Mouse (Mus musculus) forebrain, embryonic 16.5 days (tissue): Measurements from ENCODE around the gene Tmem240. TPM values are rescaled to one million over a fixed set of nuclear protein-coding genes. Genes with fewer than 3 reads are reported as not detected.
"Not testable (repeated sequence)": the region's sequence is repeated elsewhere in the genome, so short reads cannot be mapped to it uniquely, and the experiment has no call there.

ENCODE experiments used
- ATAC-seq: fragments of 200-750 bp; cut with Nextera tagmentation; 2 replicates; pipeline ENCODE4 v1.8.0; 2017; ENCODE audit warnings: mild to moderate bottlenecking, moderate library complexity
- H3K27ac ChIP-seq: fragments of 300-500 bp; sonication (generic); 2 replicates; pipeline ENCODE4 v1.5.1; 2014; ENCODE audit warnings: low read length, control low read depth
- H3K27me3 ChIP-seq: fragments of 300-500 bp; sonication (generic); replicated peaks from 2 replicates; pipeline ENCODE4 v1.6.1; 2014; ENCODE audit warnings: low read length; ENCODE audit not compliant: control insufficient read depth, insufficient read depth
- H3K36me3 ChIP-seq: fragments of 300-500 bp; sonication (generic); 2 replicates; pipeline ENCODE4 v1.6.1; 2014; ENCODE audit not compliant: control insufficient read depth, insufficient read depth
- H3K4me1 ChIP-seq: fragments of 300-500 bp; sonication (generic); replicated peaks from 2 replicates; pipeline ENCODE4 v1.6.1; 2014; ENCODE audit warnings: low read length; ENCODE audit not compliant: control insufficient read depth, insufficient read depth
- H3K4me2 ChIP-seq: fragments of 300-500 bp; sonication (generic); 2 replicates; pipeline ENCODE4 v1.6.1; 2014; ENCODE audit warnings: mild to moderate bottlenecking, low read length, control low read depth
- H3K4me3 ChIP-seq: fragments of 300-500 bp; sonication (generic); replicated peaks from 2 replicates; pipeline ENCODE4 v1.5.1; 2014; ENCODE audit warnings: mild to moderate bottlenecking, low read length, control low read depth
- H3K9ac ChIP-seq: fragments of 300-500 bp; sonication (generic); replicated peaks from 2 replicates; pipeline ENCODE4 v1.6.1; 2014; ENCODE audit warnings: low read depth, low read length, control low read depth
- H3K9me3 ChIP-seq: fragments of 300-500 bp; sonication (generic); 2 replicates; pipeline ENCODE4 v1.6.1; 2016; ENCODE audit warnings: low read length; ENCODE audit not compliant: control insufficient read depth
- WGBS: fragments of 180-500 bp; shearing (Covaris S2); extraction: QIAGEN DNeasy Blood & Tissue Kit; methylation state at CpG from one replicate; pipeline ENCODE4 v1.1.7; 2014; 5-methylcytosine and 5-hydroxymethylcytosine counted together
- microRNA-seq: library from miRNA; unstranded; fragments of <30 nt; microRNA quantifications from one replicate; pipeline ENCODE4, GENCODE M21; 2017
- polyA plus RNA-seq: library from polyadenylated mRNA; unstranded; fragments of >200 nt; fragmentation: Nextera tagmentation; extraction: Ambion mirVana; gene quantifications from 2 replicates; pipeline ENCODE4 v1.2.1, GENCODE M21; 2015

Tmem240 gene
- polyA plus RNA-seq, 1 experiment from 2014 or later: 11.4 TPM

DNA sequence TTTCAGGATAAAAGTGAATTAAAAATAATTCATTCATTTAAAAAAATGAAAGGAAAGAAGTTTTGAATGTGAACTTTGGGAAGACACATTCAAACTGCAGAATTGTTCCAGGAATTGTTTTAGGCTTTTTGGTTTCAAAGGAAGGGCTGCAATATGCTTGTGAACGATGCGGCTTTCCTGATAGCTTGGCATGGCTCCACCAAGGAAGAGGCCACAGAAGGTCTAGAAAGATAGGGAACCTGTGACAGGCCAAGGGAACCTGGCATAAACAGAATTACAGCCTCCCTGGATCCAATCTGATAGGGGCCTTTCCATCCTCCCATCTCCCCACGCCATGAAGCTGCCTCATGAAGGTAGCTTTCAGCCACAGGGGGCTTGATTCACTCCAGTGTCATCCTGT is 53.7 kb downstream of the Tmem240 start:
- WGBS: 66% methylated on average over 3 of the region's 3 CpGs
- peaks cover 13% of the 10 kb centered on the region for H3K4me1 ChIP-seq

DNA sequence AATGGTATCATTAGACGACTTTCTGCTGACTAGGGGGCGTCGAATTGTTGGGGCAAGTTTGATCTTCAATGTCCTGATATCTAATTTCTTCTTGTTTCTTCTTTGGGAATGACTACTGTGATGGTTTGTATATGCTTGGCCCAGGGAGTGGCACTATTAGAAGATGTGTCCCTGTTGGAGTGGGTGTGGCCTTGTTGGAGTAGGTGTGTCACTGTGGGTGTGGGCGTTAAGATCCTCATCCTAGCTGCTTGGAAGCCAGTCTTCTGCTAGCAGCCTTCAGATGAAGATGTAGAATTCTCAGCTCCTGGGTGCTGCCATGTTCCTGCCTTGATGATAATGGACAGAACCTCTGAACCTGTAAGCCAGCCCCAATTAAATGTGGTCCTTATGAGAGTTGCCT is 54.2 kb downstream of the Tmem240 start:
- H3K9me3 ChIP-seq, H3K4me1 ChIP-seq, H3K27me3 ChIP-seq, H3K36me3 ChIP-seq, ATAC-seq, H3K4me3 ChIP-seq, H3K9ac ChIP-seq, H3K4me2 ChIP-seq, H3K27ac ChIP-seq: not testable (repeated sequence)
- WGBS: 80% methylated on average over 4 of the region's 4 CpGs

More for the DNA sequence above, 53.7 kb downstream of the Tmem240 start:
- no peak for ATAC-seq
- H3K4me3 ChIP-seq: no peak overlapping the region
- no peak overlapping the region for H3K4me2 ChIP-seq
- H3K27ac ChIP-seq: no peak overlapping the region
- no peaks in the 10 kb centered on the region for H3K36me3 ChIP-seq
- H3K9me3 ChIP-seq: no peaks in the 10 kb centered on the region
- no peak overlapping the region for H3K9ac ChIP-seq
- 0 out of 2 replicates have a peak, but pooled peaks cover 2% of the 10 kb centered on the region for H3K27me3 ChIP-seq

DNA sequence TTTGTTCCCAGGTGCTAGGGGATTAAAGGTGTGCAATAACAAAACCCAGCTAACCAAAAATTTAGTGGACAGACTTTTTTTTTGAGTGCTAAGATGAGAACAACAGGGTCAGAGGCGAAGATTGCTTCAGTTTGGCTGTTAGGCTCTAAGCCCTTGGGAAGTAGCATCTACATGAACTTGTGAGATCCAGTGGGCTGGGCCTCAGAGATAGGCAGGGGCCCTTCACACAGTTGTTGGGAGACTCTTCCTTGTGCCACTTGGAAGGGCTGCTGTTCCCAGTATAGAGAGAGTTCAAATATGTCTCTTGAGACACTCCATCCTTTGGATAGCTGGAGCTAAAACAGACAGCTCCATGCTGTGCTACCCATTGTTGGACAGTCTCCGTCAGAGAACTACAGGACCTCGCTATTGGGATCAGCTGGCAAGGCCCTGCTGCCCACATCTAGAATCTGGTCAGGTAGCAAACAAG is 55.5 kb downstream of the Tmem240 start, which contains the start of gene Ankrd65:
Ankrd65 (plus strand) TSS at position 419 of the 469 bp plus-strand sequence.
- Histone ChIP-seq H3K4me3 (no peak within 1 kb of the TSS), H3K4me1 (peaks cover 2% of the 10 kb centered on the region; the same call in 1 of the 2 replicates), H3K27ac (no peak within 1 kb of the TSS), H3K27me3 (0 out of 2 replicates have a peak, but pooled peaks cover 2% of the 10 kb centered on the region), H3K4me2 (no peak within 1 kb of the TSS), H3K36me3 (no peaks in the 10 kb centered on the region), H3K9me3 (no peaks in the 10 kb centered on the region), H3K9ac (no peak within 1 kb of the TSS)
- 76% methylated on average over 3 of the region's 3 CpGs for WGBS
- no peak for ATAC-seq

Small RNA genes within 50 kb of the gene (microRNA-seq; reads per million reads assigned to microRNA genes)
- not detected for gene Gm27743

Other genes with a start within 250 kb of the Tmem240 start
- gene Gnb1, start 243.4 kb upstream of the Tmem240 start, polyA plus RNA-seq: 1,158 and 1,178 TPM in 2 replicates
- 113 and 120 TPM in 2 replicates for gene Nadk, start 172.4 kb upstream of the Tmem240 start, polyA plus RNA-seq
- gene Slc35e2, start 133.4 kb upstream of the Tmem240 start, polyA plus RNA-seq: 12.0 and 12.9 TPM in 2 replicates
- 62.4 and 65.2 TPM in 2 replicates for gene Cdk11b, start 109.9 kb upstream of the Tmem240 start, polyA plus RNA-seq
- gene Gm10563, start 89.4 kb upstream of the Tmem240 start, polyA plus RNA-seq: not detected in 2 replicates
- 3.0 and 3.2 TPM in 2 replicates for gene Mmp23, start 81.4 kb upstream of the Tmem240 start, polyA plus RNA-seq
- gene Mib2, start 65.6 kb upstream of the Tmem240 start, polyA plus RNA-seq: 49.8 and 63.1 TPM in 2 replicates
- gene Fndc10, start 40.5 kb upstream of the Tmem240 start, polyA plus RNA-seq: 4.8 and 7.5 TPM in 2 replicates
- gene Ssu72, start 30.0 kb upstream of the Tmem240 start, polyA plus RNA-seq: 134 and 150 TPM in 2 replicates
- 98.2 and 101 TPM in 2 replicates for gene Atad3a, start 26.3 kb downstream of the Tmem240 start, polyA plus RNA-seq
- gene Vwa1, start 39.9 kb downstream of the Tmem240 start, polyA plus RNA-seq: 27.3 and 29.6 TPM in 2 replicates
- 0.47 and 0.53 TPM in 2 replicates for gene Tmem88b, start 51.1 kb downstream of the Tmem240 start, polyA plus RNA-seq
- gene Ankrd65, start 55.6 kb downstream of the Tmem240 start, polyA plus RNA-seq: not detected in 2 replicates
- gene Mrpl20, start 68.1 kb downstream of the Tmem240 start, polyA plus RNA-seq: 214 and 231 TPM in 2 replicates
- gene Ccnl2, start 77.7 kb downstream of the Tmem240 start, polyA plus RNA-seq: 176 and 188 TPM in 2 replicates
- 111 and 121 TPM in 2 replicates for gene Aurkaip1, start 96.5 kb downstream of the Tmem240 start, polyA plus RNA-seq
- 16.9 and 19.8 TPM in 2 replicates for gene Mxra8, start 104.9 kb downstream of the Tmem240 start, polyA plus RNA-seq
- 7.0 and 10.0 TPM in 2 replicates for gene Dvl1, start 112.6 kb downstream of the Tmem240 start, polyA plus RNA-seq
- 0.72 and 0.84 TPM in 2 replicates for gene Tas1r3, start 128.6 kb downstream of the Tmem240 start, polyA plus RNA-seq
- 22.5 and 23.8 TPM in 2 replicates for gene Cptp, start 134.6 kb downstream of the Tmem240 start, polyA plus RNA-seq
- 89.8 and 100 TPM in 2 replicates for gene Ints11, start 134.7 kb downstream of the Tmem240 start, polyA plus RNA-seq
- 68.0 and 70.3 TPM in 2 replicates for gene Pusl1, start 157.0 kb downstream of the Tmem240 start, polyA plus RNA-seq
- gene Acap3, start 157.0 kb downstream of the Tmem240 start, polyA plus RNA-seq: 94.8 and 101 TPM in 2 replicates
- gene Ube2j2, start 209.0 kb downstream of the Tmem240 start, polyA plus RNA-seq: 115 and 121 TPM in 2 replicates
- gene C1qtnf12, start 227.5 kb downstream of the Tmem240 start, polyA plus RNA-seq: 6.3 and 9.2 TPM in 2 replicates